Mouse (Mus musculus): ENCODE results near the gene Hipk1.

The Hipk1 gene

DNA sequence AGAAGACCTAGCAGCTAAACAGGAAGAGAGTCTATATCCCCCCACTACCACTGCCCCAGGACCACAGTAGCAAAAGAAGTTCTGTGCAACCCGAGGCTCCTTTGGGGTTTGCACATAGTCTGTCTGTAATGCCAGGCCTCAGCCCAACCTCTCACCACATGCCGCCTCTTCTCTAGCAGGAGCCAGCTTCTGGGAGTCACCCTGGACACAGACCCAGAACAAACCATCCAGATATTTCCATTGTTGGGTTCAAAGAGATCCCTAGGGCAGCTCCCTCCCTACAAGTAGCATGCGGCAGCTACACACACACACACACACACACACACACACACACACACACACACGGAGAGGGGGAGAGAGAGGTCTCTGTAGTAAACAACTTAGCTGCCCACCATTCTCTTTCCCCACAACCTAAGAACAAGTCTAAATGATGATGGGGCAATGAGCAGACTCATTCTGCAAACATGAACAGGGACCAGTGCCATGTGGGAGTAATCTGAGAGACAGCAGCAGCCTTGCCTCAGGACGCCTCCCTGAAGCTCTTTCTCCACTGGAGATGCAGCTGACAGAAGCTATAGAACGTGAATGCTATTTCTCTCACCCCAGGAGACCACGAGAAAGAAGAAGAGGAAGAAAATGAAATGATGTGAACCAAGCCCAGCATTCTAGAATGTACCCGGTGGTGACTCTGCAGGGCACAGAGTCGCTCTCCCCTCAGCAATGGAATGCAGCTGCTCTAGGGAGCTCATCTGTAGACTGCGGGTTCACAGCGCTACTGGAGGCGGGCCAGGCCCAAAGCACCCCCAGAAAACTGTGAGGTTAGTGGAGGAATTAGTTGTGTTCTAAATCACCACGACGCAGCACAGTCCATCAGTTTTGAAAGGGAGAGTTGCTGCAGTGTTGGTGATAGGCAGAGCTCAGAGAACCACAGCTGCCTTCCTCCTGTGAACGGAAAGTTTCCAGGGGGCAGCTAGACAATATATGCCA lies 74.3 kb downstream of the Hipk1 start:
- peak; percentile 23 for DNase-seq (ENCODE audit: extremely low spot score, low spot score)

DNA sequence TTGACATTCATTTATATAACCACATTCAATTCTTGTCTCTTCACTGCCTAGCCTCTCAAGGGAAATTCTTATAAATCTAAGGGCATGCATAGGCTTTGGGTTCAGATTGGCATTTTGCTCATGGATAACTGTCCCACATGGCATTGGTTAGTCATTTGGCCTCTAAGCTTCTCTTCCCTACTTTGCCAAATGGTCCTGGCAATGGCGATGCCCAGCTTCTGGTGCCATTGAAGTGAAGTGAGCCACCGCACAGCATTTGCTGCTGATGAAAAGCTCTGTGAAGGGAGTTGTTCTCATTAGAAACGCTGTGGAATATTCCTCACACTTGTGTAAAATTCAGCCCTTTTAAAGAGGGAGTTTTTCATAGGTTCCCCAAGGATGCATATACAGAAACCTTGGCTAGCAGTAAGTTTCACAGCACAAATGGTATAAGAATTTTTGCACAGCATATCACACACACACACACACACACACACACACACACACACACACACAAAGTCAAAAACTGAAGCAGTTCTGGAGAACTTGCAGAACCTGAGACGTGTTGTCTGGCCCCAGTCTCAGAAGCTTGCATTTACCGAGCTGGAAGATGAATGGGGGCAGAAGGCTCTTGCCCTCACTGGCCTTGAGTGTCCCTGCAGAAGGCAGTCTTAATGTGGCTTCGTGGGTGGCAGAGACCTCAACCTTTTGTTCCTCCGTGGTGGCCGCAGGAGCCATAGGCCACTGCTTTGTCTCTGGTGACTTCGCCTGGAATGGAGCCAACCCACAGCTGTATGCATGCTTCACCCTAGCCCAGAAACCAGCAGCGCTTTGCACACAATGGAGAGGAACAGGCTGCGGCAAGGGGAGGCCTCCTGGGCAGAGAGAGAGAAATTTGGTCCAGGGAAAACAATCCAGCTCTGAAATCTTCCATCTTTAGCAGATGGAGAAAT lies 75.3 kb downstream of the Hipk1 start:
- DNase-seq (ENCODE audit: extremely low spot score, low spot score), result peak; percentile 48

DNA sequence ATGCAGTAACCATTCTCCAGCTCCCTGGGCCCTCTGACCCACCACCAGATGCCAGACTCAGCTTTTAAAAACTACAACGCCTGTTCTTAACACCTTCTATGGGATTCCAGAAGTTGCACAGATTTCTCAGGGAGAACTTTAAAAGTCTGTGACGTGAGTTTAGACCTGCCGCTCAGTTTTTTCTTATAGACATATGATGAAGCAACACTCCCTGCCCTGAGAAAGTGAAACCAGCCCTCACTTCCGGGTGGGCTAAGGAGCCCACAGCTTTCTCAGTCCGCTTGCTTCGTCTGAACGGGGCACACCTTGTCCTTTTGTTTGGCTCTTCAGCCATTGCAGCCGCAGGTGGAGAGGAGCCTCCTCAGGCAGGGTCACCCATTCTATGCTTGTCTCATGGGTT lies 76.4 kb downstream of the Hipk1 start:
- no peak for DNase-seq (ENCODE audit: extremely low spot score, low spot score)

DNA sequence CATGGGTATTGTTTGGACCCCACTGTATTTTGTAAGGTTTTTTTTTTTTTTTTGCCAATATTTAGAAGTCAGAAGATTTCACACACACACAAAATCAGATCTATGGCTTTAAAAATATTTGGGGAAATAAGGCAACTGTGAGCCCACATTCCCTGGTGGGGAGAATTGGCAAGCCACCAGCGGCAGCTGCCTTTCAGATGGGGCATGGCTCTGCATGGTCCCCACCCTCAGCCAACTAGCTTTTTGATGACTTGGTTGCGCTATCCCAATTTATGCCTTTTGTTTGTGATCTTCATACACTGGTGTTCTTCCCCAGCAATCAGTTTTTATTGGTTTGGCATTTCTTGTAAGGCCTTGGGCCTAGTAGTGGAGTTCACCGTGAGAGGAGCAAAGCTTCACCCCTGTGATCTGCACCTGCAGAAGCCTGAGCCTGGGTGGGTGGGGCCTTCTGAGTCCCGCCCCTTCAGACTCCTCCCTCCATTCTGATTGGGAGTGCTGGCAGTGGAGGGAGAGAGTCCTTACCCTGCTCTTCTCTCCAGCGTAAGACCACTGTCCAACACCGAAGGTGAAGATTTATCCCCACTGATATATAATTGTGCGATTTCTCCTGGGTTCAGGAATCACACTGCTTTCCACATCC lies 77.0 kb downstream of the Hipk1 start:
- DNase-seq (ENCODE audit: extremely low spot score, low spot score), result no peak

DNA sequence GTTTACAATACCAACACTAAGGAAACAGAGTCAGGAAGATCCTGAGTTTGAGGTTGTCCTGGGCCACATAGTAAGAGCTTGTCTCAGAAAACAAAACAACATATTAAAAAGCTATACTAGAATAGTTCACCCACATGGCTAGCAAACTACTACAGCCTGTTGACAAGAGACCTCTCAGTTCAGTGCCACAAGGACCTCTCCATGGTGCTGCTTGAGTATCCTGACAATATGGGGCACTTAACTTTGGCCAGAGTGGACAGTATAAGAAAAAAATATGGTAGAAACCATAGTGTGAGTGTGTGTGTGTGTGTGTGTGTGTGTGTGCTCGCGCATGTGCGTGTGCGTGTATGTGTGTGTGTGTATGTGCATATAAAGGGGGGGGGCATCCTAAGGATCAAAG lies 79.2 kb downstream of the Hipk1 start:
- DNase-seq (ENCODE audit: extremely low spot score, low spot score), result no peak

DNA sequence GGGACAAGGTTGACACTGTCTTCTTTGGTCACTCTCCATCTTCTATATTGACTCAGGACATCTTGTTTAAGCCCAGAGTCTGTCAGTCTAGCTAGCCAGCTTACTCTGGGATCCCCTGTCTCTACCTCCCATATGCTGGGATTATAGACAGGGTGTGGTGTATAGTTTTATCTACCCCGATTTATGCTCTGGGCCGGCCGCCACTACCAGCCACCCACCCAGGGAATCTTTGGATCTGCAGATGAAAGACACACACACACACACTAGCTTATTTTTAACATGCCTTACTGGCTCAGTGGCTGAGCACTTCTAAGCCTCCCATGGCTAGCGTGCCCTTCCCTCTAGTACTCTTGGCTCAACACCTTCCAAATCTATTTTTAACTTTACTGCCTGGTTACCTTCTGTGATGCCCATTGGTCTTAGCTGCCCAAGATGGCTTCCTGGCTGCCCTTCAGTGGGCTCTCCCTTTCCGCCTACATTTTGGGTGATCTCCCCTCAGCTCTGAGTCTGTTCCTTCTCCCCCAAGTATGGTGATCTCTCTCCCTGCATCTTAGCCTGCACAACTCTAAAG lies 81.8 kb downstream of the Hipk1 start:
- DNase-seq (ENCODE audit: extremely low spot score, low spot score), result no peak

DNA sequence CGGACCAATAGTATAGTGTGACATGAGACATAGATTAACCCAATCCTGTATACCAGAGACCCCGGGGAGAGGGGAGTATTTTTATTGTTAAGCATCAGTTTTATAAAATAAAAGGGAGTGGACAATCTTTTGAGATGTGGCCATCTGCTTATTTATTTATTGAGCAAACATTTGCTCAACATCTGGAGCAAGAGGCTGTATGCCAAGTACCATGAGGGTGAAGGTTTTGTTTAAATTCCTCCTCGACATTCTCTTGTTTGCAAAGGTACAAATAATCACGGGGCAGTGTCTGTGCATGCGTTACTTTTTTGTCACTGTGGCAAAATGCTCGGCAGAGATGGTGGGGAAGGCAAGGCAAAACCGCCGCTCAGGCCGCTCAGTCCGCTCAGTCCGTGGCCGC lies 85.9 kb downstream of the Hipk1 start:
- DNase-seq (ENCODE audit: extremely low spot score, low spot score), result no peak

DNA sequence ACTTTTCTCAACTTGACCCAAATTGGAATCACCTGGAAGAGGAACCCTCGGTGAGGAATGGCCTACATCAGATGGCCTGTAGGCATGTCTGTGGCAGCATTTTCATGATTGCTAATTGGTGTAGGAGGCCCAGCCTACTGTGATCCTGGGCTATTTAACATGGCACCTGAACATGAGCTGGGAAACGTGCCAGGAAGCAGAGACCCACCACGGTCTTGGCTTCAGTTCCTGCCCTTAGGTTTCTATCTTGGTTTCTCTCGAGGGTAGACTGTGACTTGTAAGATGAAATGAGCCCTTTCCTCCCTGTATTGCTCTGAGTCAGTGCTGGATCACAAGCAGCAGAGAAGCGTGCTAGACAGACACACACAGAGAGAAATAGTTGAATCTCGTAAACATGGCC lies 86.7 kb downstream of the Hipk1 start:
- no peak for DNase-seq (ENCODE audit: extremely low spot score, low spot score)

DNA sequence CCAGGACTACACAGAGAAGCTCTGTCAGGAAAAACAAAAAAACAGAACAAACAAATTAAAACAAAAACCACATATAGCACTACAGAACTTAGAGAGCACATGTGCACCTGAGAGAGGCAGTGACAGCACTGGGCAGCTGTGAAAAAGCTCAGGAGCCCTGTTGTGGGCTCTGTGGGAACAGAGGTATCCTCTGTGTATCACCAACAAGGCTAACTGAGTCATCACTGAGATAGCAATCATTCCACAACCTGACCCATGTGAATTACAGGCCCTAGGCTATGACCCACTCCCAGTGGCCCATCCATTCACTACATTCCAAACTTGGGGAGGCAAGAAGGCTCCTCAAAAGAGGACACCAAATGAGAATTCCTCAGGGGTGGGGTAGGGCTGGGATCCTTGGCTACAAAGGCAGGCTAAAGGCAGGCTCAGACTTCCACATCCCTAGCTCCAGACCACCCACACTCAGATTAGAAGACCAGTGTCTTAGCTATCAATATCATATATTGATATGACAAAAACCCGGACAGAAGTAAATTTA lies 94.9 kb downstream of the Hipk1 start:
- DNase-seq (ENCODE audit: extremely low spot score, low spot score), result no peak

DNA sequence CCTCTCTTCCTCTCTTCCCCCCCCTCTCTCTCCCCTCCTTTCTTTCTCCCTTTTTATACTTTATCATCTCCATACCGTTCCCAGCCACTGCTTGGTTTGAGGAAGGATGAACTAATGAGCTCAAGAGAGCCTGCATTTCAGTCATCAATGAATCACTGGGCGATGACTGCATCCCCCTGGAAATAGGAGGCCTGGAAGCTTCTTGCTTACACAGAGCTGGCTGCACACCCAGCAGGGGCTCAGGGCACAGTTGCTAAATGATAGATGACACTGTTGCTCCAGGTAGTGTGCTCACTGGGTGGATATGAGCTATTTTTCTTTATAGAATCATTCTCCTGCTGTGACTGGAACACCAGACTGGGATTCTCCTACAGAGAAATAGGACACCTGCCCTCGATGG lies 95.8 kb downstream of the Hipk1 start:
- no peak for DNase-seq (ENCODE audit: extremely low spot score, low spot score)

DNA sequence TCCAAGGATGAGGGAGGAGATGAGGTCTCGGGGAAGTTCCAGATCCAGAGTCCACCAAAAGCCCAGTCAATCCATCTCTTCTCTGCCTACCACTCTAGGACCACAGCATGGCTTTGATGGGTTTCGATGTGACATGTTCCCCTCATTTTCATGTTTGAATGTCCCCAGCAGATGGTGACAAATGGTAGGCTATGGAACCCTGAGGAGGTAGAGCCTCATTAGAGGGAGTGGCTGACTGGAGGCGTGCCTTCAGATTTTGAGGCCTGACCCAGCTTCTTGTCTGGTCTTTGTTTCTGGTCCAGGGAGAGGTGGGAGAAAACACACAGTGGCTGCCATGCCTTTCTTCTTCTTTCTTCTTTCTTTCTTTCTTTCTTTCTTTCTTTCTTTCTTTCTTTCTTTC lies 100.9 kb downstream of the Hipk1 start:
- no peak for DNase-seq (ENCODE audit: extremely low spot score, low spot score)

Data from neural tube, embryonic 10.5 days (tissue).